Mouse (Mus musculus): Measurements from ENCODE around the gene Dcun1d2. TPM values are rescaled to one million over a fixed set of nuclear protein-coding genes. Genes with fewer than 3 reads are reported as not detected.
A peak's percentile ranks its signal among the peaks of the same experiment; 100 is the strongest.

Dcun1d2 gene
- polyA plus RNA-seq, 1 experiment from 2014 or later: 14.5 TPM

DNA sequence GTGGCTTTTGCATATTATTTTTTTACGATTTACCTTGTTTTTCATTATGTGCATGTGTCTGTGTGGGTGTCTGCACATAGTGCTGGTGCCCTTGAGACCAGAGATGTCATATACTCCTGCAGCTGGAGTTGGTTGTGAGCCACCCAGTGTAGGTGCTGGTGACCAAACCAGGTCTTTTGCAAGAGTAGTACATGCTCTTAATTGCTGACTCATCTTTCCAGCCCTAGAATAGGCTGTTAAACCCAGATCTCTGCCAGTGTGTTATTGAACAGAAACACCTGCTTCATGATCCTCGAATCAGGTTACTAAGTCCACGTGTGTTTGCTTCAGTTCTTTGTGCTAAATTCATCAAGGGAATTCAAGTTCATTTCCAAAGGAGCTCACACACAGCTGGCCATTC, 27.0 kb upstream of the Dcun1d2 start:
- Histone ChIP-seq H3K27me3 (replicated peaks; ENCODE audit: insufficient read depth, low read length) (no peaks in the 10 kb centered on the region), H3K36me3 (ENCODE audit: insufficient read depth, low read length) (peaks cover 4% of the 10 kb centered on the region; the same call in 1 of the 2 replicates), H3K4me1 (ENCODE audit: insufficient read depth, low read depth, low read length) (no peaks in the 10 kb centered on the region), H3K9ac (replicated peaks; ENCODE audit: low read depth) (no peak overlapping the region), H3K4me3 (ENCODE audit: low read depth, low read length) (no peak overlapping the region), H3K27ac (ENCODE audit: low read length) (no peak overlapping the region), H3K9me3 (ENCODE audit: low read length) (no peaks in the 10 kb centered on the region), H3K4me2 (replicated peaks; ENCODE audit: low read depth, low read length) (no peak overlapping the region)
- 78% methylated on average over 3 of the region's 3 CpGs for WGBS
- DNase-seq (ENCODE audit: low spot score) (no peak), ATAC-seq (no peak)
- TF ChIP-seq CTCF (IDR thresholded peaks at IDR 0.05): no peak

DNA sequence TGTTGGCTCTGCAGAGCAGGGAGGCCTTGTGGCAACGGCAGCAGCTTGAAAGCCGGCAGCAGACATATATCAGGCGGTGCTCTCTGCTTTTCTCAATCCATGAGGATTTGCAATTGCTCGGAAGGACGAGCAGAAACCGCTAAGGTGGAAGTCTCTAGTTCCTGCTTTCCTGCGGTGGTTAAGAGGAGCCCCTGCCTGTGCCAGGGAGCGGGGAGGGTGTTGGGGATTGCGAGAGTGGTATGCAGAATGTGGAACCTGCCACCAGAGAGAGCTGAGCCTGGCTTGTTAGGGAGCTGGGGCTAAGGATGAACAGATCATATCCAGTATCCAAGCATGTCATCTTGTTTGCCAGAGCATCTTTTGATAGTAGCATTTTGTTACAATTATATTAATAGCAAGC, 19.0 kb upstream of the Dcun1d2 start:
- Histone ChIP-seq H3K9ac (replicated peaks; ENCODE audit: low read depth) (no peak overlapping the region), H3K27ac (ENCODE audit: low read length) (no peak overlapping the region), H3K9me3 (ENCODE audit: low read length) (no peaks in the 10 kb centered on the region), H3K36me3 (ENCODE audit: insufficient read depth, low read length) (peaks cover 4% of the 10 kb centered on the region; the same call in 1 of the 2 replicates), H3K4me3 (ENCODE audit: low read depth, low read length) (no peak overlapping the region), H3K4me2 (replicated peaks; ENCODE audit: low read depth, low read length) (no peak overlapping the region), H3K27me3 (replicated peaks; ENCODE audit: insufficient read depth, low read length) (no peaks in the 10 kb centered on the region), H3K4me1 (ENCODE audit: insufficient read depth, low read depth, low read length) (no peaks in the 10 kb centered on the region)
- no peak for ATAC-seq
- TF ChIP-seq EP300 (IDR thresholded peaks at IDR 0.05): no peak
- no peak for TF ChIP-seq CTCF (IDR thresholded peaks at IDR 0.05)
- peak; percentile 27 for DNase-seq (ENCODE audit: low spot score)
- 80% methylated on average over 9 of the region's 9 CpGs for WGBS

DNA sequence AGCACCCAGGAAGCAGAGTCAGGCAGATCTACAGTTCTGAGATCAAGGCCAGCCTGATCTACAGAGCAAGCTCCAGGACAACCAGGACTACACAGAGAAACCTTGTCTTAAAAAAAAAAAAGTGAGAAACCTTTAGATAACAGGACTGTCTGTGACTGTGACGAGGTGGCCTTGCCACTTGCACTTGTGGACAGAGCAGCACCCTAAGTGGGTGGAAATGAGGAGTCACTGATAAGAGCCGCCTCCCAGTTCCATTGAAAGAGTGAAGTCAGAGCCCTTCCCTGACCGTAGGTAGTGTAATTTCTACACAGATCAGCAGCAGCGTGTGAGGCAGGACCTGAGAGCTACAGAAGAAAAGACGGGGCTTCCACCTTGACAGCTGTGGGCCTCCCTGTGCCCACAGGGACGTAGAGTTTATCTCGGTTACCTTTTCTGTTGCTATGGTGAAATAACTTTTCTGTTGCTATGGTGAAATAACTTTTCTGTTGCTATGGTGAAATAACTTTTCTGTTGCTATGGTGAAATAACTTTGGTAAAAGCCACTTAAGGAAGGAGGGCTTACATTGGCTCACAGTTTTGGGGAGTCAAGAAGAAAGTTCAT, 18.5 kb upstream of the Dcun1d2 start:
- Histone ChIP-seq H3K9me3 (ENCODE audit: low read length) (no peaks in the 10 kb centered on the region), H3K4me3 (ENCODE audit: low read depth, low read length) (no peak overlapping the region), H3K4me2 (replicated peaks; ENCODE audit: low read depth, low read length) (no peak overlapping the region), H3K9ac (replicated peaks; ENCODE audit: low read depth) (no peak overlapping the region), H3K27me3 (replicated peaks; ENCODE audit: insufficient read depth, low read length) (no peaks in the 10 kb centered on the region), H3K27ac (ENCODE audit: low read length) (no peak overlapping the region), H3K36me3 (ENCODE audit: insufficient read depth, low read length) (peaks cover 4% of the 10 kb centered on the region; the same call in 1 of the 2 replicates), H3K4me1 (ENCODE audit: insufficient read depth, low read depth, low read length) (no peaks in the 10 kb centered on the region)
- DNase-seq (ENCODE audit: low spot score): no peak
- TF ChIP-seq EP300 (IDR thresholded peaks at IDR 0.05) (no peak), CTCF (IDR thresholded peaks at IDR 0.05) (no peak)
- WGBS: 53% methylated on average over 7 of the region's 7 CpGs
- no peak for ATAC-seq

DNA sequence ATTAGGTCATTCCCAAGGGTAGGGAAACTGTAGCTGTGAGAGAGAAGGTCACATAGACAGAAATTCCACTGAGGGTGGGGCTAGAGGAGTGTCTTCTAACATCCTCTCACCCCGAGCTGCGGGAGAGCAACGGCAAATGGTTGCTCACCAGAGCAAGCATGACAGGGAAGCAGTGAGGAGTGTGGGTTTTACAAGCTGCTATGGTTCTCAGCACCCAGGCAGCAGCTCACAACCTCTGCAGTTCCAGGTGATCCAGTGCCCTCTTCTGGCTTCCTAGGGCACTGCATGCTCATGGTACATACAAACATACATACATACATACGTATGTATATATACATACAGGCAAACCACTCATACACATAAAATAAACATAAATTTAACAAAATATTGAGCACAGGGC, 18.0 kb upstream of the Dcun1d2 start:
- Histone ChIP-seq H3K27me3 (replicated peaks; ENCODE audit: insufficient read depth, low read length) (no peaks in the 10 kb centered on the region), H3K27ac (ENCODE audit: low read length) (no peak overlapping the region), H3K9ac (replicated peaks; ENCODE audit: low read depth) (no peak overlapping the region), H3K36me3 (ENCODE audit: insufficient read depth, low read length) (no peaks in the 10 kb centered on the region), H3K4me3 (ENCODE audit: low read depth, low read length) (no peak overlapping the region), H3K4me1 (ENCODE audit: insufficient read depth, low read depth, low read length) (no peaks in the 10 kb centered on the region), H3K9me3 (ENCODE audit: low read length) (no peaks in the 10 kb centered on the region), H3K4me2 (replicated peaks; ENCODE audit: low read depth, low read length) (no peak overlapping the region)
- 92% methylated on average over 4 of the region's 4 CpGs for WGBS
- 0 out of 2 replicates have a peak, but pooled peaks have one; percentile 3 for TF ChIP-seq CTCF (IDR thresholded peaks at IDR 0.05)
- no peak for TF ChIP-seq EP300 (IDR thresholded peaks at IDR 0.05)
- DNase-seq (ENCODE audit: low spot score): no peak
- no peak for ATAC-seq

DNA sequence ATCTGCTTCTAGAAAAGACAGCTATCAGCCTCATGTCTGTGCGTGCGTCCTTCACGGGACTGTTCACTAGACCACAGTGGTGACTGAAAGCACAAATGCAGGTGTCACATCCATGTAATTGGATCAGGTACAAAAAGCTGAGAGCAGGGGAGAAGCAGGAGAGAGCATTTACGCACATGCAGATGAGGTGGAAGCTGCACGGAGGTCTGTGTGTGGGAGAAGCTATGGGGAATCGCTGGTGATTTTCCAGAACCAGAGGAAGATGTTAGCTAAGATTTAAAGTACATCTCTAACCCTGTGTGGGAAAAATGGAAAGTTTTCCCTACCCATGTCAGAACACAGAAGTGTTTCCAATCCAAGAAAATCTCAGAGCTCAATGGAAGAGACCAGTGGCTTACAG, 17.5 kb upstream of the Dcun1d2 start:
- no peak overlapping the region for H3K4me3 ChIP-seq (ENCODE audit: low read depth, low read length)
- H3K4me2 ChIP-seq (replicated peaks; ENCODE audit: low read depth, low read length): no peak overlapping the region
- no peak overlapping the region for H3K27ac ChIP-seq (ENCODE audit: low read length)
- no peaks in the 10 kb centered on the region for H3K4me1 ChIP-seq (ENCODE audit: insufficient read depth, low read depth, low read length)
- no peaks in the 10 kb centered on the region for H3K9me3 ChIP-seq (ENCODE audit: low read length)
- no peak for DNase-seq (ENCODE audit: low spot score)
- H3K9ac ChIP-seq (replicated peaks; ENCODE audit: low read depth): no peak overlapping the region
- 0 out of 2 replicates have a peak, but pooled peaks cover 2% of the 10 kb centered on the region for H3K36me3 ChIP-seq (ENCODE audit: insufficient read depth, low read length)
- ATAC-seq: no peak
- TF ChIP-seq CTCF (IDR thresholded peaks at IDR 0.05) (no peak), EP300 (IDR thresholded peaks at IDR 0.05) (no peak)
- 96% methylated on average over 6 of the region's 6 CpGs for WGBS
- no peaks in the 10 kb centered on the region for H3K27me3 ChIP-seq (replicated peaks; ENCODE audit: insufficient read depth, low read length)

DNA sequence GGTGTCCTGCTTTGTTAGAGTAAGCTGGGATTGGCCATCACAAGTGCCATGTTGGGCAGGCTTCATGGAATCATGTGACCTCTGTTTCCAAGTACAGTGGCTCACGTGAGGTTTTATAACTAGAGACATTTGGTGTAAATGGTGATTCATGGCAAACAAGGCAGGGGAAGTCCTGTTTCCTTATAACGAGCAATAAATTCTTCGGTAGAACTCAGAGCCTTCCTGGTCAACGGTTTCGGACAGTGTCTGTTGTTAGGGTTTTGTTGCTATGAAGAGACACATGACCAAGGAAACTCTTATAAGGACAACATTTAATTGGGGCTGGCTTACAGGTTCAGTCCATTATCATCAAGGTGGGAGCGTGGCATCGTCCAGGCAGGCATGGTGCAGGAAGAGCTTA, 13.1 kb upstream of the Dcun1d2 start:
- ATAC-seq: no peak
- Histone ChIP-seq H3K9ac (replicated peaks; ENCODE audit: low read depth) (no peak overlapping the region), H3K4me3 (ENCODE audit: low read depth, low read length) (no peak overlapping the region), H3K4me2 (replicated peaks; ENCODE audit: low read depth, low read length) (no peak overlapping the region), H3K36me3 (ENCODE audit: insufficient read depth, low read length) (peaks cover 28% of the 10 kb centered on the region), H3K27ac (ENCODE audit: low read length) (no peak overlapping the region), H3K9me3 (ENCODE audit: low read length) (no peaks in the 10 kb centered on the region), H3K4me1 (ENCODE audit: insufficient read depth, low read depth, low read length) (no peaks in the 10 kb centered on the region), H3K27me3 (replicated peaks; ENCODE audit: insufficient read depth, low read length) (no peaks in the 10 kb centered on the region)
- DNase-seq (ENCODE audit: low spot score): no peak
- no peak for TF ChIP-seq EP300 (IDR thresholded peaks at IDR 0.05)
- 95% methylated on average over 7 of the region's 7 CpGs for WGBS

DNA sequence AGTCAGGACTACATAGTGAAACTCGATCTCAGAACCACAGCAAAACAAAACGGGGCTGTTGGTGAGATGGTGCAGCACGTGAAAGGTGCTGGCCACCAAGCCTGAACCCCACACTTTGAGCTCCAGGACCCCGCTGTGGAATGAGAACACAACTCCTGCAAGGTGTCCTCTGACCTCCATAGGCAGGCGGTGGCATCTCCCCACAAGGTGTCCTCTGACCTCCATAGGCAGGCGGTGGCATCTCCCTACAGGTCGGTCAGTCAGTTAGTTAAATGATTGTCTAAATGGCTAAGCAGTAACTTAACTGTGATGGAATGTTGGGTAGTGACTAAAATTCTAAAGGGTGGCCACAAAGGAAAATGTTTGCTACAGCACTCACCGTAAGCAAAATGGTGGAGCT, 11.6 kb upstream of the Dcun1d2 start:
- no peaks in the 10 kb centered on the region for H3K9me3 ChIP-seq (ENCODE audit: low read length)
- H3K4me3 ChIP-seq (ENCODE audit: low read depth, low read length): no peak overlapping the region
- no peaks in the 10 kb centered on the region for H3K4me1 ChIP-seq (ENCODE audit: insufficient read depth, low read depth, low read length)
- peaks cover 42% of the 10 kb centered on the region for H3K36me3 ChIP-seq (ENCODE audit: insufficient read depth, low read length)
- DNase-seq (ENCODE audit: low spot score): no peak
- no peaks in the 10 kb centered on the region for H3K27me3 ChIP-seq (replicated peaks; ENCODE audit: insufficient read depth, low read length)
- WGBS: 96% methylated on average over 8 of the region's 8 CpGs
- H3K27ac ChIP-seq (ENCODE audit: low read length): no peak overlapping the region
- no peak overlapping the region for H3K9ac ChIP-seq (replicated peaks; ENCODE audit: low read depth)
- no peak overlapping the region for H3K4me2 ChIP-seq (replicated peaks; ENCODE audit: low read depth, low read length)
- TF ChIP-seq EP300 (IDR thresholded peaks at IDR 0.05) (no peak), CTCF (IDR thresholded peaks at IDR 0.05) (no peak)
- ATAC-seq: no peak

All from lung, postnatal 0 days (tissue).